Mouse (Mus musculus): Measurements from ENCODE around the gene Mia2. TPM values are rescaled to one million over a fixed set of nuclear protein-coding genes. Genes with fewer than 3 reads are reported as not detected.

Mia2 gene
- polyA plus RNA-seq, 1 experiment = 52.2 TPM

DNA sequence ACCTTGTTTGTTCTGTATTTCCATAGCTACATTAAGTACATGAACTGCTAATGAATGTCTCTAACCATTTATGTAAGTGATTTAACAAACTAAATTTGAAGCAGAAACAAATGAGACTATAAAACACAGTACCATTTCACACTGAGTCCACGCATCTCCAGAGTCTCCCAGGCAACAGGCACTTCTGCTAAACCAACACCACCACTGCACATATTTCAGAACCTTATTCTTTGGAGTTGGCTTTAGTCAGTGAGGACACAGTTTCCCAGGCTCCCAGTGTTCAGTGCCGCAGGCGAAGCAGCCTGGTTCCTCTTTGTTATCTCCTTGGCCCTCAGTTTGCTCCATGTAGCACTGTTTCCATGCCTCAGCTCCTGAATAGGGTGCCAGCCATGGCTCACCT lies 82.2 kb downstream of the Mia2 start:
- no peaks in the 10 kb centered on the region for H3K4me1 ChIP-seq (ENCODE audit: control insufficient read depth, insufficient read depth, low read length)
- no peak for TF ChIP-seq CTCF (IDR thresholded peaks at IDR 0.05; ENCODE audit: extremely low read depth, insufficient read depth, low read length)
- peak; percentile 51; the same call in 1 of the 2 replicates for TF ChIP-seq POLR2A (IDR thresholded peaks at IDR 0.05; ENCODE audit: extremely low read depth, insufficient read depth, low read length)
- peak overlapping the region; percentile 70; the same call in 1 of the 2 replicates for H3K27ac ChIP-seq (ENCODE audit: insufficient read depth, low read length)
- H3K4me3 ChIP-seq (ENCODE audit: insufficient read depth, low read length) = no peak overlapping the region

DNA sequence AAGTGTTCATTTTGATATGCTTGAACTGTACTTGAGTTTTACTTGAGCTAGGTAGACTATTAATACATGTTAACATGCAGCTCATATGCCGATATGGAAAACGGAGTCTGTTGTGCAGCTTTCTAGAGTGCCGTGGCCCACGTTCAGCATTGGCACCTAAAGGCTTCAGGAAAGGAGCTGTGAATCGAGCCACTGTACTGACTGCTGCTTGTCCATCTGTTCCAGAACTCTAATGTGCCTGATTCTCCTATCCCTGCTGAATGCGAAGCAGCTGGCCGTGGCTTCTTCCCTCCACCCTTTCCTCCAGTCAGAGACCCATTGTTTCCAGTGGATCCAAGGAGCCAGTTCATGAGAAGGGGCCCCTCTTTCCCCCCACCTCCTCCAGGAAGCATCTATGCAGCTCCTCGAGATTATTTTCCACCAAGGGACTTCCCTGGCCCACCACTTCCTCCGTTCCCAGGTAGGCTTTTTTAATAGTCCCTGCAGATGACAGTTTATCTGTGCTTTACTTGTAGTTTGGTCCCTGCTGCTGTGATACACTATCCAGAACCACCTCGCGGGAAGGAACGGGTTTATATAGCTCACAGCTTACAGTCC lies 92.6 kb downstream of the Mia2 start:
- H3K4me3 ChIP-seq (ENCODE audit: insufficient read depth, low read length) = no peak overlapping the region
- no peak for TF ChIP-seq CTCF (IDR thresholded peaks at IDR 0.05; ENCODE audit: extremely low read depth, insufficient read depth, low read length)
- no peak for TF ChIP-seq POLR2A (IDR thresholded peaks at IDR 0.05; ENCODE audit: extremely low read depth, insufficient read depth, low read length)
- H3K4me1 ChIP-seq (ENCODE audit: control insufficient read depth, insufficient read depth, low read length) = no peaks in the 10 kb centered on the region
- no peak overlapping the region for H3K27ac ChIP-seq (ENCODE audit: insufficient read depth, low read length)

DNA sequence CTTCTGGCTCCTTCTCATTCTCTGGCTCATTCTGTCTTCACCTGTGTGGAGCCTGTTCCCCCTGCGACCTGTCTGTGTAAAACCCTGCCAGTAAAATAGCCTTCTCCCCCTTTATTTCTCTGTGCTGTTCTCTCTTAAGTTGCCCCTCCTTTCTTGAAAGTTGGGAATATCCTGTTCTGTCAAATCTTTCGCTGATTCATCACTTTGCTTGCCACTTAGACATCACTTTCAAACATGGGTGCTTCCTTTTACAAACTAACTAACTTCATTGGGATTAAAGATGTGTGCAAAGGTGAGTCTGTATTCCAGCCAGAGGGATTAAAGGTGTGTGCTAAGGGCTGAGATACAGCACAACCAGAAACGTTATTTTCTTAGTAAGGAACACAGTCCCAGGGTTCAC lies 98.0 kb downstream of the Mia2 start:
- Histone ChIP-seq H3K4me1 (ENCODE audit: control insufficient read depth, insufficient read depth, low read length) (no peaks in the 10 kb centered on the region), H3K4me3 (ENCODE audit: insufficient read depth, low read length) (no peak overlapping the region), H3K27ac (ENCODE audit: insufficient read depth, low read length) (no peak overlapping the region)
- TF ChIP-seq CTCF (IDR thresholded peaks at IDR 0.05; ENCODE audit: extremely low read depth, insufficient read depth, low read length) (no peak), POLR2A (IDR thresholded peaks at IDR 0.05; ENCODE audit: extremely low read depth, insufficient read depth, low read length) (no peak)

DNA sequence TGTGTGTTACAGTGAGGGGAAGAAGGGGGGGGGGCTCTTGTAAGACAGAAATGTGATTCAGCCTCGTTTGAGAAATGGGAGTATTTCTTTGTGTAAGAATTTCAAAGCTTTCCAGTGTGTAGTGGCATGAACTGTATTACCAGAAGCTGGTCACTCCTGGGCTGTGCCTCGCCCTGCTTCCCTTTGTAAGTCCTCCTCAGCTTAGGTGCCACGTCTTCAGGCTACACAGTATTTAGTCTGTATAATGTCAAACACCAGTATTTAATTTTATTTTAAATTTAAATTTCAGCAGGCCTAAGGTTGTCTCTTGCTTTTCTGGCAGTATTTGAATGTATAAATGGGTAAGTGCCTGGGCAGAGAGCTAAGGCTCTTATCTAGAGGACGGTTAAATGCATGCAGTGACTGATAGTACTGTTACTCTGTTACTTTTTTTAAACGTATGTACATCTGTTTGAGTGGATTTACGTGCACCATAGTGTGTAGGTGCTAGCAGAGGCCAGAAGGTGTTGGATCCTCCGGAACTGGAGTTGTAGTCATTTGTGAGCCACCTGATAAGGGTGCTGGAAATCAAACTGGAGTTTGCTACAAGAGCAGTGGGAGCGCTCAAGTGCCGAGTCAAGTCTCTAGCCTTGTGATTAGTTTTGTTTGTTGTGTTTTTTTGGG lies 98.9 kb downstream of the Mia2 start:
- TF ChIP-seq POLR2A (IDR thresholded peaks at IDR 0.05; ENCODE audit: extremely low read depth, insufficient read depth, low read length) (no peak), CTCF (IDR thresholded peaks at IDR 0.05; ENCODE audit: extremely low read depth, insufficient read depth, low read length) (no peak)
- no peak overlapping the region for H3K4me3 ChIP-seq (ENCODE audit: insufficient read depth, low read length)
- no peak overlapping the region for H3K27ac ChIP-seq (ENCODE audit: insufficient read depth, low read length)
- no peaks in the 10 kb centered on the region for H3K4me1 ChIP-seq (ENCODE audit: control insufficient read depth, insufficient read depth, low read length)

DNA sequence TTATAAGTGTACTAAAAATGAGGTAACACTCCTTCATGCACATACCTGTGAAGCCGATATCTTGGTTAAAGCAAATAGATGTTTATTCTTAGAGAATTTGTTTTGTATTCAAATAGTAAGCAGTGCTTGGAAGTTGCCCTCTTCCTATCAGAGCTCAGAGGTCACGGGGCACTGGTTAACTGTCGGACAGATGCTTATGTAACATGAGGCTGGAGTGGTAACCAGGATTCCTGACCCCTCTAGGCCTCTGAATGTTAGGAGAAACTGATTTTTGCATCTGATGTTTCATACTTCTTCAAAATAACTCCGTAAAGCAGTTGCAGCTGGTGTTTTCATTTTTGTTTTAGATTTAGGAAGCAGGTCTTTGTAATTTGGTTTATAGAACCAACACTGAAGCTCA lies 99.5 kb downstream of the Mia2 start:
- Histone ChIP-seq H3K4me3 (ENCODE audit: insufficient read depth, low read length) (no peak overlapping the region), H3K4me1 (ENCODE audit: control insufficient read depth, insufficient read depth, low read length) (no peaks in the 10 kb centered on the region), H3K27ac (ENCODE audit: insufficient read depth, low read length) (no peak overlapping the region)
- no peak for TF ChIP-seq CTCF (IDR thresholded peaks at IDR 0.05; ENCODE audit: extremely low read depth, insufficient read depth, low read length)
- no peak for TF ChIP-seq POLR2A (IDR thresholded peaks at IDR 0.05; ENCODE audit: extremely low read depth, insufficient read depth, low read length)

DNA sequence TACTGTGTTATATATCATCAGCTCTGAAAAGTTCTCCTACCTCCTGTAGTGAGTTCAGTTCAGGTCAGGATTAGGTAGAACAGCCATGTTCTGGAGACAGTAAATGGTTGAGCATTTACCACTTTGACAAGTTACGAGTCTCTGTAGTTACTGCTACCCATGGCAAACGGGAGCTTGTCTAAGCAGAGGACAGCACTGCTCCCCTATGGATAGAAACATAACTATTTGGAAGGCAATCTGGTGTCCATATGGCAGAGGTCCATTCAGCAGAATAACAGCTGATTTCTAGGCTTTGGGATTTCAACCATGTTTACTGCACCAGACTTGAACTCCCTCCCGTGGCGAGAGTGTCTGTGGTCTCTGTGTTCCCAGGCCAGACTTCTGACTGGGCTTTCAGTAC lies 100.3 kb downstream of the Mia2 start:
- no peak overlapping the region for H3K4me3 ChIP-seq (ENCODE audit: insufficient read depth, low read length)
- H3K4me1 ChIP-seq (ENCODE audit: control insufficient read depth, insufficient read depth, low read length) = no peaks in the 10 kb centered on the region
- TF ChIP-seq CTCF (IDR thresholded peaks at IDR 0.05; ENCODE audit: extremely low read depth, insufficient read depth, low read length) = no peak
- TF ChIP-seq POLR2A (IDR thresholded peaks at IDR 0.05; ENCODE audit: extremely low read depth, insufficient read depth, low read length) = no peak
- no peak overlapping the region for H3K27ac ChIP-seq (ENCODE audit: insufficient read depth, low read length)

DNA sequence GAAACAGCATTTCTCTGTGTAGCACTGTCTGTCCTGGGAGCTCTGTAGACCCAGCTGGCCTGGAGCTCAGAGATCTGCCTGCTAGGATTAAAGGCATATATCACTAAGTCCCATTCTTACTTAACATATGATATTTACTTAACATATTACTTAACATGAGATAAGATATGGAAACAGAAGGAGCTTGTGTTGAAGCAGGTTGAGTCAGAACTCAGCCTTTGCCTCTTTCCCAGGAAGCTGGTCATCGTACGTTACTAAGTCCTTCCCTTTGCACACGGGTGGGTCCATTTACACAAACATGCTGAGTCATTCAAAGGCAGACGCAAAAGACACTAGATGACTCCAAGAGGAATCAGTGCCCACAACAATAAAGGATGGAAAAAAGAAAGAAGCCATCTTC lies 103.2 kb downstream of the Mia2 start:
- H3K4me1 ChIP-seq (ENCODE audit: control insufficient read depth, insufficient read depth, low read length) = no peaks in the 10 kb centered on the region
- TF ChIP-seq CTCF (IDR thresholded peaks at IDR 0.05; ENCODE audit: extremely low read depth, insufficient read depth, low read length) = no peak
- TF ChIP-seq POLR2A (IDR thresholded peaks at IDR 0.05; ENCODE audit: extremely low read depth, insufficient read depth, low read length) = no peak
- H3K27ac ChIP-seq (ENCODE audit: insufficient read depth, low read length) = no peak overlapping the region
- no peak overlapping the region for H3K4me3 ChIP-seq (ENCODE audit: insufficient read depth, low read length)

DNA sequence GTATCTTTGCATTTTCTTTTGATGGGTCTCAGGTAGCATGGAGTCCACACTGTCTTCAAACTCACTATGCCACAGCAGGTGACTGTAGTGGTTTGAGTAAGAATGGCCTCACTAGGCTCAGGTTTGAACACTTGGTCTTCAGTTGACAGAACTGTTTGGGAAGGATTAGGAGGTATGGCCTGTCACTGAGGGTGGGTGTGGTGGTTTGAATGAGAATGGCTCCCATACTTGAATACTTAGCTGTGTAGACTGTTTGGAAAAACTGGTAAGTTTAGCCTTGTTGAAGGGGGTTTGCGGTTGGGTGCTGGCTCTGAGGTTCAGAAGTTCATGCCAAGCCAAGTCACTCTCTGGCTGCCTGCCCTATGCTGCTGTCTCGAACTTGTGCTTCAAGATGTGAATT lies 103.8 kb downstream of the Mia2 start:
- Histone ChIP-seq H3K4me3 (ENCODE audit: insufficient read depth, low read length) (no peak overlapping the region), H3K27ac (ENCODE audit: insufficient read depth, low read length) (no peak overlapping the region), H3K4me1 (ENCODE audit: control insufficient read depth, insufficient read depth, low read length) (no peaks in the 10 kb centered on the region)
- TF ChIP-seq CTCF (IDR thresholded peaks at IDR 0.05; ENCODE audit: extremely low read depth, insufficient read depth, low read length) (no peak), POLR2A (IDR thresholded peaks at IDR 0.05; ENCODE audit: extremely low read depth, insufficient read depth, low read length) (no peak)

DNA sequence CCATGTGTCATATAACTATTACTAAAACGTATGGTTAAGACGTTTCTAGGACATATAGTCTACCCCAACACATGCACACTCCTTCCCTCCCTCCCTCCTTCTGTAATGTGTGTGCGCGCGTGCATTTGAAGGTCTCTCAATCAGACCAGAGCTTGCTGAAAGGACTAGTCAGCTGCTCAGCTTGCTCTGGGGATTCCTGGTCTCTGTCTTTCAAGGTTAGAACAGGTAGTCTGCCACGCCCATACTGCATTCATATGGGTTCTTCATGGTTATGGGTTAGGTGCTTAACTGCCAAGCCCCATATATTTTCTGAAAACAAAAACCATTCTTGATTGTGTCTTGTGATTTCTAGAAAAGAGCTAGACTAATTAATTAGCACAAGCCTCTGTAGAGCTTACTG lies 110.0 kb downstream of the Mia2 start:
- TF ChIP-seq POLR2A (IDR thresholded peaks at IDR 0.05; ENCODE audit: extremely low read depth, insufficient read depth, low read length) = no peak
- no peak for TF ChIP-seq CTCF (IDR thresholded peaks at IDR 0.05; ENCODE audit: extremely low read depth, insufficient read depth, low read length)
- no peaks in the 10 kb centered on the region for H3K4me1 ChIP-seq (ENCODE audit: control insufficient read depth, insufficient read depth, low read length)
- no peak overlapping the region for H3K27ac ChIP-seq (ENCODE audit: insufficient read depth, low read length)
- H3K4me3 ChIP-seq (ENCODE audit: insufficient read depth, low read length) = no peak overlapping the region
